Mouse (Mus musculus): ENCODE results near the gene Aig1.

DNA sequence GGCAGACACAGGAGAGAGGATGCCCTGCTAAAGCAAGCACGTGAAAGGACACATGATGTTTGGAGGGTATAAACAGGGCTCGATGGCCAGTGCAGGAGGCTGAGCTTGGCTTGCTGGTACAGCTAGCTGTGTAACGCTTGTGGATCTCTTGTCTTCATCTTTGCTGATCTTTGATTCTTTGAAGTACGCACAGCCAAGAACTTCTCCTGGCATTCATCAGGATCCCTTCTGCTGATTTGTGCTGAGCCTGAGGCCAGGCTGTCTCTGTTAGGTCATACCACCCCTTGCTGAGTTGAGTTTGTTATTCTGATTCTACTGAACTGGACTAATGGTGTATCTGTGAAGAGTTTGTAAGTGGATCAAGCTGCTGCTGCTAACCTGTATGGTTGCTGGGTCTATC lies 175.5 kb downstream of the Aig1 start:
- TF ChIP-seq CTCF (IDR thresholded peaks at IDR 0.05; ENCODE audit: extremely low read depth, insufficient read length, insufficient replicate concordance, low read depth, low read length): no peak
- TF ChIP-seq POLR2A (IDR thresholded peaks at IDR 0.05; ENCODE audit: low read depth, low read length): no peak
